Mouse (Mus musculus) cerebellum, postnatal 36 days (tissue): ENCODE data around the gene Irf2bpl.
A peak's percentile ranks its signal among the peaks of the same experiment; 100 is the strongest.

ENCODE experiments used
- DNase-seq, 2 experiments: peaks; one replicate each; pipeline ENCODE4 v3.0.0; 2021 to 2022; ENCODE audit warnings: mixed read lengths in 2 of 2

The Irf2bpl gene

DNA sequence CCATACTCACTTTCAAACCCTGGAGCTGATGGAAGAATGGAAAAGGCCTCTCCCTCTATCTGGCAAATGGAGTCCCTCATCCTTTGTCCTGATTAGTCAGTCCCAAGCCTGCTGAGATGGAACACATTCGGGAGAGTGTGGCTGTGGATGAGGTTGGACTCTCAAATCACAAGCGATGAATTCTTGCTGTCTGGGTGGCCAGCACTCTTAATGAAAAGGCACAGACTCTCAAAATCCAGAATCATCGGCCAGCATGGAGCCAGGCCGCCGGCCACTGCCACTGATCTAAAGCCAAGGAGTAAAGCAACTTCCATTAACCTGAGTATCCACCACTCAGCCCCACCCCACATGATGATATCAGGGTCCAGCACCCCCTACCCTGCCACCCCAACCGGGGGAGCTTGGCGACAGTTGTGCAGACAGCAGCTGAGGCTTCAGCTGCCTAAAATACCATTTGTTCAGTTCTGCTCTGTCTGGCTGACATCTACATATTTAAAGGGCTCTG is 13.2 kb upstream of the Irf2bpl start:
- peak in 1 of 2 experiments; percentile 27 for DNase-seq

DNA sequence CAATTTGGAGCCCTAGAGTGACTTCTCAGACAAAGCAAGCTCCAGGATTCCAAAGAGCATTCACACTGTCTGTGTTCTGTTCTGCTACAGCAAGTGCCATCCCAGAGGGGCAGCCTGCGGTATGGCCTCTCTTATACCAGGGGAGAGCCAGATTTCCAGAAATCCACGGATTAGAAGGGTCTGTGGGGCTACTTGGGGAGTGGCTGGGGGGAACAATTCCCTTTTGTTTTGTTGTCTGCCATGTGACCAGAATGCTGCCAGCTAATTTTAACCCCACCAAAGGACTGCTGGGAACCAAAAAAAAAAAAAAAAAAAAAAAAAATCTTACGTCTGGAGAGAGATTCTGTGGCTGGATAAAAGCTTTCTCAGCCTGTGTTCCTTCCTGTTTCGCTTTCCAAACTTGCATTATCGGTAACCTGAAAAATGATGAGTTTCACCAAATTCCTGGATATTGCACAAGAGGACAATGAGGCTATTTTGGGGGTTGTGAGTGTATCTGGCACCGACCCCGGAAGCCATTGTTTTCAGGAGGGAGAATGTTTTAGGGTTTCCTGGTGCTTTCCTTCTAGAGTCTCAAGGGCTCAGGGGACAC is 12.4 kb upstream of the Irf2bpl start:
- DNase-seq = no peak

- peak in 1 of 2 experiments; percentile 26 for DNase-seq
These were observed 11.9 kb upstream of the Irf2bpl start for GRCm38 (mm10) chr12:86896441-86896890.

GRCm38 (mm10) chr12:86895703-86896409 is 11.3 kb upstream of the Irf2bpl start:
- DNase-seq = no peak

- DNase-seq = peak; percentile 51 to 63
These were observed 10.3 kb upstream of the Irf2bpl start for GRCm38 (mm10) chr12:86894841-86895428.

DNA sequence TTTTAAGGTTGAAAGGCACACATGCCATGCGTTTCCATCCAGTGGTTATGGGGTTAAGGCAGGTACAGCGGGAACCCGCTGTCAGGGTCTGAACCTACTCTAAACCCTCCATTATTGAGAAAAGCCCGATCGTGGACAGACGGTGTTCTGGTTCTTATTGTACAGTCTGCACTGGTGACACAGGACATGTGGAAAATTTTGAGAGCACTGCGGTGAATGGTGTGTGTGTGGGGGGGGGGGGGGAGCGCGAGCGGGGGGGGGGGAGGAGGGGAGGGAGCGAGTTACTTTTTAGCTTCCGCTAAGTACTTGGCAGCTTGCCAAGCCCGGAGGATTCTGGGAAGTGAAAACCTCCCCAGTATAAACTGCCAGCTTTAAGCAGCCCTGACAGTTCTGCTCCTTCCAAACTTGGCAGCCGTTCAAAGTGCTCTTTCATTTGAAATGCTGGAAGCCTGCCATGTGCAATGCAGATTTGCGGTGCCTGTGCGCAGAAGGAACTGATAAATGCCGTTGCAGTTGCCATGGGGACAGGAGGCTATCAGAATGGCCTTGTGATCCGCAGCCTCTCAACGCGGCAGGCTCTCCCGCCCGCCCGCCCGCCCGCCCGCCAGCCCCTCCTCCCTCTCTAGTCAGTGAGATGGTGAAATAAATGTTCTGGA is 9.7 kb upstream of the Irf2bpl start:
- peak; percentile 97 to 99 for DNase-seq

DNA sequence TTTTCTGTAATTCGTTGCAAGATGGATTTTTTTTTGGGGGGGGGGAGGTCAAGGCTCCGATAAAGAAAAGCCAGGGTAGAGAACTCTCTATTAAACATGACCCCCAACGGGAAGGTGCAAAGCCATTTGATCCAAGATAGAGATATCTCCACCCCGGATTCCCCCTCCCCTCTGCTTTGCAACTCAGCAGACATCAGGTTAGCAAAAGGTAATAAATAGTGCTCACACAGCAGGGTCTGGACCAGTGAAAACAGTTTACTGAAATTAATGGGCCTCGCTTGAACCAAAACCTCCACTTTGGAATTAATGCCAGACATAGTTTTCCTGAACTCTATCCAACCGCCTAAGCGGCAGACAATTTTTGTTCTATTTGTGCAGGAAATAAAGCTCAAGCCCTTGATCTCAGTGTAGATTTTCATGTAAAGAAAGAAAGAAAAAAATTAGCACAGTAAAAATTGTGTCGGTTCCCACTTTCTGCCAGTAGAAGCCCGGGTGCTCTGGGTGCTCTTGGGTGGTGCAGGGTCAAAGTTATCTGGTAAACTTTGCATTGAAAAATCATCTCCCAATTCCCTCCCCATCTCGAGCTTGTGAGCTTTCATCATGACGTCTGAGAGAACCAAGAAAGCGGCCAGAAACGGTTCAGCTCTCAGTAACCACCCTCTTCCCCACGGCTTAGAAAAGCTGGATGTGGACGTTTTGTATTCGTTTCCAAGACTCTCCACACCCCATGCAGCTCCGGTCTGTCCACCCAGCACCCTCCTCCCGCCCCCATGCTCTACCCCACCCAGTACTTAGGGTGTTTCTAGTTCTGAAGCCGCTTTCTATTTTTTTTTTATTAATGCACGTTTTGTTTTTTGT is 9.0 kb upstream of the Irf2bpl start:
- peak in 1 of 2 experiments; percentile 53 for DNase-seq

DNA sequence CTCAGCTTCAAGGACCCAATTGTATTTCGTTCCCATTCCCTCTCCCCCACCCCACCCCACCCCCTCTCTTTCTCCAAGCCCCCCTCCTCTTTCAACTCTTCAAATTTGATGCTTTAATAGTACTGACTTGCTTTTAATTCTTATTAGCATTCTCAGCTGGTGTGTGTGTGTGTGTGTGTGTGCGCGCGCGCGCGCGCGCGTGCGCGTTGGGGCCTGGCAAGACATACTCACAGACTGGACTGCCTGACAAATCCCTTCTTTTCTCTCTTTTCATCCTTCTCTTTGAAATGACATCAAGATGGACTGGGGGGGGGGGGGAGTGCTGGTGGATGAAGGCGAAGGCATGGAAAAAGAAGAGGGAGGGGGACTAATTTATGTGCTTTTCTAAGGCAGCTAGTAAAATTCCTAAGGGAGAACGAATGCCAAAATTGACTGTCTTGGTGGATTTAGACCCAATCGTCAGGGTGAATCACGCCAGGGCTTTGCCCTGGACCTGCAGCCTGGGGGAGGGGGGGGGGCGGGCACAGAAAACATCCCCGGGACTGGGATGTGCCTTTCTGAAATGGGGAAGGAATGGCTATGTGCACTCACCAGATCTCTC is 8.2 kb upstream of the Irf2bpl start:
- no peak for DNase-seq

DNA sequence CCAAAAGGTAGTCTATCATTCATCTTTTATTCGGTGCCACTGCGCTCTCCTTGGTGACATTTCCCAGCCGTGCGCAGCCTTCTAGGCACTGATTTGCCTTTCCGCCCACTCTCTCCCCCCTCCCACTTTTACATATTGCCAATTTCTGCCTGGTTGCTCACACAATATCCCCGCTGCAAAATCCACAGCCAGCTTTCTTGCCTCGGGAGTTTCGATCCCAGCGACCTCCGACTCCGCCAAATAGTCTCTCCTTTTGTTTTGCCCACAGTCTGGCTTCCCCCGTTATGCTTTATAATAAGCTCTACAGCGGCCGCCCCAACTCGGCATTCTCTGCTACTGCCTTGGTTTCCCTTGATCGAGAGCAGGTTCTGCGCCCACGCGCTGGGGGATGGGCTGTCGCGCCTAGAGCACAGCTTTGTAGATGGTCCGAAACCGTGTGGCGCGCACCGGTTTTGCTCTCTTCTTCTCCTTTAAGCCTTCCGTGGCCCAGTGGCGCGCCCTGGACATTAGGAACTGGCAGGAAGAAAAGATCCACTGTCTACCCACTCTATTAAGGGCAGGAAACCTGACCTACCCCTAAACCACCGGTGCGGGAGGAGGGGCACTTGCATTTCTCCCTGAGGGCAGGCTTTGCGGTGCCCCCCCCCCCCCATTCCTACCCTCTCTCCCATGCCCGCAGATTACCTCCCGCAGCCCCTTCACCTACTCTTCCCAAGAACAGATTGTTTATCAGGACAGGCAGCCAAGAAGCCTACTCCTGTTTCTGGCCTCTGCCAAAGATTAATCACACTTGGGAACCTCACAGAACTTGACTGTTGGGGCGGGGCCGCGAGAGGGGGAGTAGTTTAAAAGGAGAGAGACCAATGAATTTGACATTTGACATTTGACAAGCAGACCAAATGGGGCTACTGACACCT is 7.4 kb upstream of the Irf2bpl start:
- DNase-seq = peak; percentile 78 to 80

DNA sequence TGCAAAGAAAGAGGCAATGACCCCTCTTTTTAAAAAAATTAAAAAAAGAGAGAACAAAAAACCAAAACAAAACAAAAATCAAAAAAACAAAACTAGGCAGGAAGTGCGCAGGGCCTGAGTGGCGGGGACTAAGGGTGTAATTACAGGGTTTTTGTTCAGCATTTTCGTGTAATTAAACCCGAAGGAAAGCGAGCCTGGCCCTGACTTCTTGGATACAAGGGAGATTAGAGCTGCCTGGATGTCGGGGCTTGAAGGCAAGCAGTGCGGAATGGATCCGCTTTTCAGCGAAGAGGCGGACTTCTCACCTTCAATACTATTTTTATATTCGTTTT is 6.8 kb upstream of the Irf2bpl start:
- DNase-seq = no peak

- no peak for DNase-seq
These were observed 6.3 kb upstream of the Irf2bpl start for GRCm38 (mm10) chr12:86890796-86891301.

DNA sequence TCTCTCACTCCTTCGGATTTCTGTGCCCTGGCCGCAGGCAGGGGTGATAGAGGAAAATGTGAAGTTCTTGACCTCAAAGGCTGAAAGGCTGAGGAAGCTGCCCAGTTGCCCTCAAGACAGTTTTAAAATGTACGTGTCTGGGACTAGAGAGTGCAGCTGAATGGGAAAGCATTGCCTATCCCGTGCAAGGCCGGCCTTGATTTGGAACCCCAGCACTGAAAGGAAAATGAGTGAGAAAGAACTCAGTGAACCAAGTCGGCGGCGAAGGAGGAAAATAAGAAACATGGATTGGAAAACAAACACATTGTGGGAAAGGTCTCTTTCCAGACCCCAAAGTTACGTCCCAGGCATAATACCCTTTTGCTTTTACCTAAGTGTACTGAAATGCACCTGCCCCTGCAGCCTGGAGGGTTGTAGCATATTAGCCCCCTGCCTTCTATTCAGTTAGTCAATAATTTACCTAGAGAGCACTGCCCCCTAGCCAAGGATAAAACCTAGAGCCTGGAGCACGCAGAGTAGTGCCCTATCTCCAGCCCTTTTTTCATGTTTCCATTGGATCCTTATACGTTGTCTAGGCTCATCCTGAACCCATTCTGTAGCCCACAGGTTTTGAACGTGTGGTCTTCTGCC is 5.6 kb upstream of the Irf2bpl start:
- no peak for DNase-seq

- no peak for DNase-seq
These were observed 4.6 kb upstream of the Irf2bpl start for GRCm38 (mm10) chr12:86889103-86889644.

GRCm38 (mm10) chr12:86888130-86889069 is 3.8 kb upstream of the Irf2bpl start:
- DNase-seq = peak; percentile 72 to 75

GRCm38 (mm10) chr12:86887381-86888129 is 3.0 kb upstream of the Irf2bpl start:
- no peak for DNase-seq

DNA sequence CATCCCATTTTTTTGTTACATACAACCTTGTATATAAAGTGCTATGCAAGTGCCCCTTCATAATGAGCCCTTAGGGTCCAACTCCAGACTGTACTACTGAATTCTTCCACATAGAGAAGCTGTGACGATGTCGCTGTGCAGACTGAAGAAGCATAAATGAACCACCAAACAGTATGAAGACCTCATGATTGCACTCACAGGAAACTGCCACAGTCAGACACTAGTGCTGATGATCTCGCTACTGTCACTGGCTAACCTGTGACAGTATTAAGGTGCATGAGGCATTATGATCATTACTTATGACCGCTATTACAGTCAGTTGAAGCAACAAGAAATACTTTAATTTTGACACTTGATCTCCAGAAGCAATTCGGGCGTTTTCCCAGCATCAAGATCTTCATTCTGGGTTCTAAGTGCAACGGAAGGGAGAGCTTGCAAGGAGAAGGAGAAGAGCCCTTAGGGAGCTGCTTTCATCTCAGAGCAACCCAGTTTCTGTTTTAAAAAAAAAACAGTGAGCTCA is 1.9 kb upstream of the Irf2bpl start:
- DNase-seq = no peak

GRCm38 (mm10) chr12:86885746-86886145 is 1.1 kb upstream of the Irf2bpl start:
- no peak for DNase-seq

DNA sequence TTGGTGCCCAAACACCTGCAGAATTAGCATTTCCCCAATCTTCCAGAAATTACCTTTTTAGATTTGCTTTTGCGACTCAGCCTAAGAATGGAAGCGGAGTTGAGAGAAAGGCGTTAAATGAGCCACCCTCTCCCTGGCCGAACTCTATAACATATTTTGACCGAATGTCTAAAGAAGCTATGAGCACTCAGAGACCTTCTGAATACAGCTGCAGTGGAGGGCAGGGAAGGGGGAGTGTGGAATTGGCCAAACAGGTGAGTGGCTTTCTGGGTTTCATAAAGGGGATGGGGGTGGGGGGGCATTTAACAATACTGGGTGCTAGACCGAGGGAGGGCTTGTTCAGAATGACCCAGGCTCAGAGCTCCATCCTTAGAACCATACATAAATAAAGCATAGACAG is 738 bp upstream of the Irf2bpl start:
- no peak for DNase-seq
